Mouse (Mus musculus): ENCODE results near the gene Olfr1418.

Olfr1418 gene

DNA sequence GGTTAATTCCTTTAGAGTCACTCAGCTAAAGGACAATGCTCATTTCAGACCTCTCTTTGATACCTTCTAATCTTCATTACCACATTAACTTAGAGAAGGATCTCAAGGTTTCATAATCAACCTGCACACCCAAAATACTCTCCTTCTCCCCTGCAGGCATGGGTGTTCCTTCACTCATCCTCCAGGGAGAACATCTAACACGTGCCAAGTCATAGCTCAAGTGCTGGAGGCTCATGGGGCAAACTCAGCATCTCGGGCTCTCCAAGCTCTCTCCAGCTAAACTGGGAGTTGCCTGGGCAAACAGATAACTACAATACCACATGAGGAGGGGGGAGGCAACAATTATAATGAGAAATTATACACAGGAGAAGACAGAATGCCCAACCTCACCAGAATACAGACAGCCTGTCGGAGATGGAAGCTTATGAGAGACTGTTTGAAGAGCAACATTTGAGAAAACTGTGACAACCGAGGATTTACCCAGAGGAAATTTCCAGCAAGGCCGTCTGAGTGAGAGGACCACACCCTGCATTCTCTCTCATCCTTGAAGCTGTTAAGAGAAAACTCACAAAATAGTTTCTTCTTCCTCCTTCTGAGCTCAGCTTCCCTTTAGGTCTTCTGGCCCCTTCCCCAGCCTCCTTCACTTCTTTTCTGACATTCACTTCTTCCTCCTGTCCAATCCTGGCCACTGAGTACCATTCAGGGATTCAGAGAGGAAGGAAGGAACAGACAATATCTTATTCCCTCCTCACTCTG, 50.7 kb downstream of the Olfr1418 start:
- no peak for DNase-seq

DNA sequence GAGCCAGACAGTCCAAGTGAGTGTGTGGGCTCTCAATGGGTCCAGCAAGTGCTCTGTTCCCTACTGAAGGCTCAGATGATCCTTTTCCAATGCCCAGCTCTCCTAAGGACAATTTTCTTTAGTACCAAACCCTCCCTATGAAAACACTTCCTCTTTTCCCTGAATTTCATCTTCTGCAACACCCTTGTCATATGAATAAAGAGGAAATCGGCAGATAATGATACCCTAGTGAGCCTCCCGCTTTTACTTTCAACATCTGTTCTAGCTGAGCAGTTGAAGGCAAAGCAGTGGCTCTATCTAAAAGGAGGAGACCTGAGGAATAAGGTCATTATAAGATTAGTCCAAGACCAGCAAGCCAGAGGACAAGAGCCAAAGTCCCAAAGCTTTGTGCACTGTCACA, 52.4 kb downstream of the Olfr1418 start:
- DNase-seq: no peak

DNA sequence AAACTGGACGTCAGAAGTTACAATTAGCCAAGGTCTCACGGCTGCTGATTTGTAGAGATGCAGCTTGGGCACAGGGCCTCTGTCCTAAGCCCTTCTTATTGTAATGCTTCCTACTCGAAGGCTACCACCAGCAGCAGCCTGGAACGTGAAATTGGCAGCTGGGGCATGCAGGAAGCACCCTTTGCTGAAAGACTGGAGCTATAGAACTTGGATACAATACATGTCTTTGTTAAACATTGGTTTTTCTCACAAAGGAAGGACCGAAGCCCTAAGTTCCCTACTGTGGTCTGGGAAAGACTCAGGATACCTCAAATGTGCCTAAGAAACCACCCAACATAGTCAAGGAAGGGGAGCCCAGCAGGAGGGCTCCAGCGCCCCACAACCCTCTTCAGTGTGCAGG, 53.0 kb downstream of the Olfr1418 start:
- no peak for DNase-seq

DNA sequence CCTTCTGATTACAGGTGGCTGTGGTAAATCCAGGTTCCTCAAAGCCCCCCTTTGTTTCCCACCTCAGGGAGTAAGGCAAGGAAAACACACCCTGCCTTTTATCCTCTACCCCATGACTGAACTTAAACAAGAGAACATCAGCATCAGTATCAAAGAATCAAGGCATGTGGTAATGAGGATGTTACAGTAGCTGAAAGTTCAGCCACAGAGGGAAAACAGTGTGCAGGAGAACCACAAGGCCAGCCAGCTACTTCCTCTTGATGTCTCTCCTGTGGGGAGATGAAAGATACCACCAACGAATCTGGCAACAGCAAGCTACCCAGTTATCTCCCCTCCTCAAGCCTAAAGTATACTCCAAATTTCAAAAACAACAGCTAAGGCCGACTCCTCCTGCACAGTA, 53.6 kb downstream of the Olfr1418 start:
- DNase-seq: no peak

DNA sequence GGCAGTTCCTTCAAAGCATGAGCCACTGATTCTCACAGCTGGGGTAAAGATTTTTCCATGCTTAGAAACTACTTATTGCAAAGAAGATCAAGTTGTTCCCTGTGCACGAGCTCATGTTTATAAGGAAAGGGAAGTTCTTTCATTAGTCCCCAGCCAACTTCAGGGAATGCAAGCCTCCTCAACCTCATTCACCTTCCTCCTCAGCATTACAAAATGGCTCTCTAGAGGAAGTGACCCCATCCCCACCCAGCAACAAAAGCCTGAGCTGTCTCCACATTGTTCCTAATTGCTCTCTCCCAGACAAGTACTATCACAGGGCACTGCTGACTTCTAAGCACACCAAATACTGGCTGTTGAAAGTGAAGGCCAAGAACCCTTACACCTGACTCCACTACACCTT, 56.4 kb downstream of the Olfr1418 start:
- DNase-seq: no peak
